Mouse (Mus musculus) forebrain, embryonic 14.5 days (tissue): ENCODE measurements around the gene Commd8. TPM values are rescaled to one million over a fixed set of nuclear protein-coding genes. Genes with fewer than 3 reads are reported as not detected.

Source experiments
- ATAC-seq: fragments of 200-750 bp; cut with Nextera tagmentation; 2 replicates; pipeline ENCODE4 v1.8.0; 2017; ENCODE audit warnings: mild to moderate bottlenecking, moderate library complexity
- DNase-seq: peaks from one replicate; pipeline ENCODE4 v3.0.0-alpha.2; 2015; ENCODE audit warnings: low spot score
- H3K27ac ChIP-seq: fragments of 300-500 bp; sonication (generic); 2 replicates; pipeline ENCODE4 v1.5.1; 2014; ENCODE audit warnings: low read depth, mild to moderate bottlenecking, control low read depth, low read length, moderate library complexity
- H3K27me3 ChIP-seq: fragments of 300-500 bp; sonication (generic); replicated peaks from 2 replicates; pipeline ENCODE4 v1.6.1; 2014; ENCODE audit warnings: low read length, control low read depth, mixed read lengths; ENCODE audit not compliant: control insufficient read depth, insufficient read depth
- H3K36me3 ChIP-seq: fragments of 300-500 bp; sonication (generic); 2 replicates; pipeline ENCODE4 v1.6.1; 2014; ENCODE audit warnings: low read length, control low read depth; ENCODE audit not compliant: control insufficient read depth, insufficient read depth
- H3K4me1 ChIP-seq: fragments of 300-500 bp; sonication (generic); 2 replicates; pipeline ENCODE4 v1.6.1; 2014; ENCODE audit warnings: antibody characterized with exemption, low read length, control low read depth; ENCODE audit not compliant: control insufficient read depth, insufficient read depth
- H3K4me2 ChIP-seq: fragments of 300-500 bp; sonication (generic); 2 replicates; pipeline ENCODE4 v1.6.1; 2014; ENCODE audit warnings: mild to moderate bottlenecking, control low read depth, low read length
- H3K4me3 ChIP-seq: fragments of 300-500 bp; sonication (generic); 2 replicates; pipeline ENCODE4 v1.5.1; 2014; ENCODE audit warnings: low read depth, low read length, control low read depth
- H3K9ac ChIP-seq: fragments of 300-500 bp; sonication (generic); 2 replicates; pipeline ENCODE4 v1.6.1; 2014; ENCODE audit warnings: mild to moderate bottlenecking, low read length, control low read depth, moderate library complexity
- H3K9me3 ChIP-seq: fragments of 300-500 bp; sonication (generic); replicated peaks from 2 replicates; pipeline ENCODE4 v1.6.1; 2016; ENCODE audit warnings: low read length, control low read depth, mixed read lengths; ENCODE audit not compliant: control insufficient read depth
- WGBS: fragments of 180-500 bp; shearing (Covaris S2); extraction: QIAGEN DNeasy Blood & Tissue Kit; methylation state at CpG from one replicate; pipeline ENCODE4 v1.1.7; 2014; 5-methylcytosine and 5-hydroxymethylcytosine counted together
- polyA plus RNA-seq: library from polyadenylated mRNA; unstranded; fragments of >200 nt; fragmentation: Nextera tagmentation; extraction: Ambion mirVana; gene quantifications from 2 replicates; pipeline ENCODE4 v1.2.1, GENCODE M21; 2014

Commd8 gene
- polyA plus RNA-seq: 161 and 178 TPM in 2 replicates

GRCm38 (mm10) chr5:72167594-72168284 lies at the start of gene Commd8:
Gene Commd8 (minus strand): TSS chr5:72168189.
- peak within 1 kb of the TSS; percentile 48; the same call in 1 of the 2 replicates for H3K27ac ChIP-seq
- no peaks in the 10 kb centered on the region for H3K9me3 ChIP-seq
- peaks cover 9% of the 10 kb centered on the region; the same call in 1 of the 2 replicates for H3K36me3 ChIP-seq
- no peaks in the 10 kb centered on the region for H3K27me3 ChIP-seq
- peak within 1 kb of the TSS; percentile 69 for H3K4me3 ChIP-seq
- ATAC-seq (peak; percentile 95), DNase-seq (peak; percentile 97)
- peaks cover 6% of the 10 kb centered on the region for H3K4me1 ChIP-seq
- WGBS: under 1% methylated on average over 38 of the region's 38 CpGs
- peak within 1 kb of the TSS; percentile 87 for H3K9ac ChIP-seq
- H3K4me2 ChIP-seq: peak within 1 kb of the TSS; percentile 85

- Histone ChIP-seq H3K4me3 (no peak overlapping the region), H3K36me3 (no peaks in the 10 kb centered on the region), H3K27ac (no peak overlapping the region), H3K9ac (no peak overlapping the region), H3K9me3 (no peaks in the 10 kb centered on the region), H3K4me1 (no peaks in the 10 kb centered on the region), H3K27me3 (no peaks in the 10 kb centered on the region), H3K4me2 (no peak overlapping the region)
- WGBS: 88% methylated on average over 18 of the region's 18 CpGs
- ATAC-seq: no peak
- DNase-seq: no peak
These were observed 43.8 kb upstream of the Commd8 start for GRCm38 (mm10) chr5:72211741-72212140.

GRCm38 (mm10) chr5:72210812-72211139 lies 42.8 kb upstream of the Commd8 start:
- no peak for DNase-seq
- H3K27me3 ChIP-seq: no peaks in the 10 kb centered on the region
- H3K4me3 ChIP-seq: no peak overlapping the region
- H3K36me3 ChIP-seq: no peaks in the 10 kb centered on the region
- H3K9ac ChIP-seq: no peak overlapping the region
- H3K9me3 ChIP-seq: no peaks in the 10 kb centered on the region
- H3K27ac ChIP-seq: no peak overlapping the region
- 77% methylated on average over 5 of the region's 5 CpGs for WGBS
- peak; percentile 29; the same call in 1 of the 2 replicates for ATAC-seq
- no peaks in the 10 kb centered on the region for H3K4me1 ChIP-seq
- no peak overlapping the region for H3K4me2 ChIP-seq

- DNase-seq (no peak), ATAC-seq (no peak)
- no peaks in the 10 kb centered on the region for H3K27me3 ChIP-seq
- H3K27ac ChIP-seq: no peak overlapping the region
- no peaks in the 10 kb centered on the region for H3K36me3 ChIP-seq
- no peak overlapping the region for H3K4me2 ChIP-seq
- no peak overlapping the region for H3K4me3 ChIP-seq
- H3K9ac ChIP-seq: no peak overlapping the region
- no peaks in the 10 kb centered on the region for H3K9me3 ChIP-seq
- no peaks in the 10 kb centered on the region for H3K4me1 ChIP-seq
- WGBS: 69% methylated on average over 13 of the region's 13 CpGs
These were observed 42.3 kb upstream of the Commd8 start for GRCm38 (mm10) chr5:72210123-72210811.

- DNase-seq (no peak), ATAC-seq (no peak)
- Histone ChIP-seq H3K4me3 (no peak overlapping the region), H3K4me1 (no peaks in the 10 kb centered on the region), H3K27me3 (no peaks in the 10 kb centered on the region), H3K9ac (no peak overlapping the region), H3K36me3 (no peaks in the 10 kb centered on the region), H3K4me2 (no peak overlapping the region), H3K9me3 (no peaks in the 10 kb centered on the region), H3K27ac (no peak overlapping the region)
- WGBS: 90% methylated on average over 1 of the region's 1 CpGs
These were observed 40.5 kb upstream of the Commd8 start for GRCm38 (mm10) chr5:72208515-72208914.

GRCm38 (mm10) chr5:72205271-72205670 lies 37.3 kb upstream of the Commd8 start:
- H3K36me3 ChIP-seq: no peaks in the 10 kb centered on the region
- H3K9ac ChIP-seq: no peak overlapping the region
- H3K4me2 ChIP-seq: no peak overlapping the region
- H3K4me3 ChIP-seq: no peak overlapping the region
- DNase-seq (no peak), ATAC-seq (no peak)
- no peaks in the 10 kb centered on the region for H3K27me3 ChIP-seq
- H3K9me3 ChIP-seq: no peaks in the 10 kb centered on the region
- WGBS: 89% methylated on average over 5 of the region's 5 CpGs
- H3K4me1 ChIP-seq: peaks cover 4% of the 10 kb centered on the region; the same call in 1 of the 2 replicates
- H3K27ac ChIP-seq: no peak overlapping the region

GRCm38 (mm10) chr5:72204507-72204906 lies 36.5 kb upstream of the Commd8 start:
- no peaks in the 10 kb centered on the region for H3K36me3 ChIP-seq
- no peaks in the 10 kb centered on the region for H3K9me3 ChIP-seq
- H3K27ac ChIP-seq: no peak overlapping the region
- ATAC-seq (no peak), DNase-seq (no peak)
- H3K4me1 ChIP-seq: peaks cover 4% of the 10 kb centered on the region; the same call in 1 of the 2 replicates
- H3K4me3 ChIP-seq: no peak overlapping the region
- WGBS: 78% methylated on average over 2 of the region's 2 CpGs
- no peaks in the 10 kb centered on the region for H3K27me3 ChIP-seq
- H3K9ac ChIP-seq: no peak overlapping the region
- H3K4me2 ChIP-seq: no peak overlapping the region

GRCm38 (mm10) chr5:72203734-72204073 lies 35.7 kb upstream of the Commd8 start:
- H3K27me3 ChIP-seq: no peaks in the 10 kb centered on the region
- no peaks in the 10 kb centered on the region for H3K9me3 ChIP-seq
- 12% methylated on average over 10 of the region's 10 CpGs for WGBS
- H3K4me1 ChIP-seq: peaks cover 4% of the 10 kb centered on the region; the same call in 1 of the 2 replicates
- no peak overlapping the region for H3K27ac ChIP-seq
- peak overlapping the region; percentile 57 for H3K4me3 ChIP-seq
- peak overlapping the region; percentile 88 for H3K4me2 ChIP-seq
- DNase-seq (peak; percentile 9), ATAC-seq (no peak; the same call in 1 of the 2 replicates)
- H3K36me3 ChIP-seq: no peaks in the 10 kb centered on the region
- H3K9ac ChIP-seq: peak overlapping the region; percentile 66
